Mouse (Mus musculus): Measurements from ENCODE around the gene Rab31.

The Rab31 gene

GRCm38 (mm10) chr17:65783182-65784161 lies 10.9 kb upstream of the Rab31 start:
- DNase-seq (ENCODE audit: extremely low read depth, insufficient read length, low spot score): peak; percentile 74

GRCm38 (mm10) chr17:65782551-65783141 lies 10.1 kb upstream of the Rab31 start, which contains the start of gene Ppp4r1:
TSS of gene Ppp4r1 (plus strand) at chr17:65782573.
- peak; percentile 89 for DNase-seq (ENCODE audit: extremely low read depth, insufficient read length, low spot score)

- no peak for DNase-seq (ENCODE audit: extremely low read depth, insufficient read length, low spot score)
Observed at GRCm38 (mm10) chr17:65780970-65781369, 8.4 kb upstream of the Rab31 start.

- no peak for DNase-seq (ENCODE audit: extremely low read depth, insufficient read length, low spot score)
Observed at GRCm38 (mm10) chr17:65777461-65777860, 4.9 kb upstream of the Rab31 start.

- DNase-seq (ENCODE audit: extremely low read depth, insufficient read length, low spot score): no peak
Observed at GRCm38 (mm10) chr17:65776228-65776627, 3.7 kb upstream of the Rab31 start.

GRCm38 (mm10) chr17:65774439-65774838 lies 1.9 kb upstream of the Rab31 start:
- DNase-seq (ENCODE audit: extremely low read depth, insufficient read length, low spot score): no peak

GRCm38 (mm10) chr17:65773617-65774016 lies 1.1 kb upstream of the Rab31 start:
- DNase-seq (ENCODE audit: extremely low read depth, insufficient read length, low spot score): peak; percentile 43

- peak; percentile 43 for DNase-seq (ENCODE audit: extremely low read depth, insufficient read length, low spot score)
Observed at GRCm38 (mm10) chr17:65770982-65771915, 1.3 kb downstream of the Rab31 start.

- DNase-seq (ENCODE audit: extremely low read depth, insufficient read length, low spot score): no peak
Observed at GRCm38 (mm10) chr17:65768486-65768885, 4.1 kb downstream of the Rab31 start.

GRCm38 (mm10) chr17:65763221-65763620 lies 9.3 kb downstream of the Rab31 start:
- no peak for DNase-seq (ENCODE audit: extremely low read depth, insufficient read length, low spot score)

- DNase-seq (ENCODE audit: extremely low read depth, insufficient read length, low spot score): no peak
Observed at GRCm38 (mm10) chr17:65757150-65757549, 15.4 kb downstream of the Rab31 start.

- DNase-seq (ENCODE audit: extremely low read depth, insufficient read length, low spot score): no peak
Observed at GRCm38 (mm10) chr17:65755857-65756256, 16.7 kb downstream of the Rab31 start.

GRCm38 (mm10) chr17:65753130-65753529 lies 19.4 kb downstream of the Rab31 start:
- DNase-seq (ENCODE audit: extremely low read depth, insufficient read length, low spot score): no peak

- DNase-seq (ENCODE audit: extremely low read depth, insufficient read length, low spot score): no peak
Observed at GRCm38 (mm10) chr17:65750301-65750700, 22.3 kb downstream of the Rab31 start.

GRCm38 (mm10) chr17:65749803-65750202 lies 22.7 kb downstream of the Rab31 start:
- no peak for DNase-seq (ENCODE audit: extremely low read depth, insufficient read length, low spot score)

GRCm38 (mm10) chr17:65748997-65749396 lies 23.6 kb downstream of the Rab31 start:
- DNase-seq (ENCODE audit: extremely low read depth, insufficient read length, low spot score): no peak

- DNase-seq (ENCODE audit: extremely low read depth, insufficient read length, low spot score): no peak
Observed at GRCm38 (mm10) chr17:65746314-65746713, 26.2 kb downstream of the Rab31 start.

- DNase-seq (ENCODE audit: extremely low read depth, insufficient read length, low spot score): no peak
Observed at GRCm38 (mm10) chr17:65743664-65744330, 28.8 kb downstream of the Rab31 start.

GRCm38 (mm10) chr17:65742969-65743368 lies 29.6 kb downstream of the Rab31 start:
- no peak for DNase-seq (ENCODE audit: extremely low read depth, insufficient read length, low spot score)

GRCm38 (mm10) chr17:65742245-65742905 lies 30.2 kb downstream of the Rab31 start:
- DNase-seq (ENCODE audit: extremely low read depth, insufficient read length, low spot score): no peak

Measured in 3134 (cell line).